Mouse (Mus musculus) G1E (cell line): ENCODE results near the gene Cdkl3.

Experiments
- CTCF ChIP-seq: IDR thresholded peaks from 2 replicates; pipeline ENCODE4 v1.5.1; 2012; ENCODE audit warnings: low read depth, low read length, inconsistent platforms, mixed read lengths
- GATA1 ChIP-seq: IDR thresholded peaks from 2 replicates; pipeline ENCODE4 v1.6.1; 2012; ENCODE audit warnings: borderline replicate concordance, low read length, inconsistent platforms, mixed read lengths
- GATA2 ChIP-seq: IDR thresholded peaks from 2 replicates; pipeline ENCODE4 v1.6.1; 2012; ENCODE audit warnings: low read depth, low read length, inconsistent platforms, borderline replicate concordance
- TAL1 ChIP-seq: conservative IDR thresholded peaks from 2 replicates; pipeline ENCODE4 v1.6.1; 2012; ENCODE audit warnings: low read depth, low read length, inconsistent platforms, mixed read lengths

DNA sequence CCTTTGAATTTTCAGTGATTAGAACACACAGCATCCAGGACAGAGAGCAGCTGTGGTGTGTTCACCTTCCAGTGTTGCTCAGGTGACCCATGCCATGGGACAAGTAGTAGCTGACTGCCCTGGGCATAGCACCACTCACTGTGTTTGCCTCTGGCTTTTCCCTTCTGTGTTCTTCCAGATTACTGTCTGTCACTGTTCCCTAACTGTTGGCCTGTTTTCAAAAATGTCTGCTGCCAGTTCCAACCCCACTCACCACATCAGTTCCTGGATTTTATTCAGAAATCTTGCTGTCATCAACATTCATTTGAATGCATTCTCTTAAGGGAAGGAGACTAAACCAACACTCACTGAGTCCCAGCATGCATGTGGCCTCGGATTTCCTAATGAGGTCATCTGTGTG lies 29.9 kb downstream of the Cdkl3 start:
- TF ChIP-seq CTCF (no peak), GATA1 (no peak), GATA2 (no peak), TAL1 (no peak)
